ENCODE assay signal across 18 mouse cellular contexts in genomic region chr3:35699979-35700378, GRCm38 (mm10).
"Had no signal": no experiment of that assay in that cellular context is flagged by ENCODE, and none has a peak within 500 bp of the region (broad histone marks: within the 10 kb centered on the region; RNA-seq: fewer than 3 reads in every experiment).

No protein-coding gene starts in this region.

- H3K9ac ChIP-seq: limb, embryonic 13.5 days; liver, embryonic 13.5 days; lung, embryonic 14.5 days; neural tube, embryonic 13.5 days had no signal

- H3K27ac ChIP-seq: kidney, postnatal 0 days; layer of hippocampus, adult 2 months; limb, embryonic 10.5 days; limb, embryonic 13.5 days; liver, embryonic 13.5 days; neural tube, embryonic 13.5 days had no signal

- H3K27me3 ChIP-seq: limb, embryonic 13.5 days; liver, embryonic 13.5 days; neural tube, embryonic 13.5 days had no signal

- ATAC-seq: inflammation-experienced regulatory T-cells, adult 6 months had no signal

- DNase-seq: kidney, adult 2 months; kidney, postnatal 25 days; layer of hippocampus, adult 9-11 months; liver; liver, embryonic 13.5 days; lung, embryonic 14.5 days; lung, postnatal 10 days; lung, postnatal 4 days; midbrain, embryonic 14.5 days; retina, postnatal 1 day; thymus, postnatal 25 days had no signal

- H3K4me1 ChIP-seq: limb, embryonic 13.5 days; neural tube, embryonic 13.5 days had no signal

- H3K4me3 ChIP-seq: layer of hippocampus, adult 2 months; limb, embryonic 10.5 days; limb, embryonic 13.5 days; liver, embryonic 13.5 days; neural tube, embryonic 13.5 days had no signal

- H3K9me3 ChIP-seq: limb, embryonic 10.5 days; limb, embryonic 13.5 days; liver, embryonic 13.5 days; neural tube, embryonic 13.5 days had no signal

- H3K4me2 ChIP-seq: limb, embryonic 13.5 days; liver, embryonic 13.5 days; lung, embryonic 14.5 days; midbrain, embryonic 11.5 days; neural tube, embryonic 13.5 days had no signal

- H3K36me3 ChIP-seq: limb, embryonic 10.5 days; limb, embryonic 13.5 days; liver, embryonic 13.5 days; neural tube, embryonic 13.5 days had no signal
